Mouse (Mus musculus): ENCODE results near the gene Grin1. TPM values are rescaled to one million over a fixed set of nuclear protein-coding genes. Genes with fewer than 3 reads are reported as not detected.

Gene Grin1
- polyA plus RNA-seq, 1 experiment, result 0.48 TPM

- DNase-seq (ENCODE audit: low read depth, low spot score), result no peak
- WGBS, result 35% methylated on average over 2 of the region's 2 CpGs
Observed at GRCm38 (mm10) chr2:25320084-25320483, 1.1 kb upstream of the Grin1 start.

- no peak for DNase-seq (ENCODE audit: low read depth, low spot score)
- WGBS, result 5% methylated on average over 31 of the region's 31 CpGs
Observed at GRCm38 (mm10) chr2:25318119-25318966, 644 bp downstream of the Grin1 start.

GRCm38 (mm10) chr2:25311491-25311891 lies 7.5 kb downstream of the Grin1 start:
- 5% methylated on average over 11 of the region's 11 CpGs for WGBS
- no peak for DNase-seq (ENCODE audit: low read depth, low spot score)

- WGBS, result 3% methylated on average over 22 of the region's 22 CpGs
- no peak for DNase-seq (ENCODE audit: low read depth, low spot score)
Observed at GRCm38 (mm10) chr2:25310969-25311368, 8.0 kb downstream of the Grin1 start.

GRCm38 (mm10) chr2:25310180-25310579 lies 8.8 kb downstream of the Grin1 start:
- no peak for DNase-seq (ENCODE audit: low read depth, low spot score)
- 56% methylated on average over 10 of the region's 10 CpGs for WGBS

- DNase-seq (ENCODE audit: low read depth, low spot score), result no peak
- 48% methylated on average over 14 of the region's 14 CpGs for WGBS
Observed at GRCm38 (mm10) chr2:25305587-25306359, 13.2 kb downstream of the Grin1 start.

- WGBS, result 1% methylated on average over 45 of the region's 45 CpGs
- DNase-seq (ENCODE audit: low read depth, low spot score), result no peak
Observed at GRCm38 (mm10) chr2:25304657-25305541, 14.1 kb downstream of the Grin1 start.

GRCm38 (mm10) chr2:25303931-25304656 lies 14.9 kb downstream of the Grin1 start:
- DNase-seq (ENCODE audit: low read depth, low spot score), result no peak
- WGBS, result 69% methylated on average over 7 of the region's 7 CpGs

- DNase-seq (ENCODE audit: low read depth, low spot score), result no peak
- 68% methylated on average over 3 of the region's 3 CpGs for WGBS
Observed at GRCm38 (mm10) chr2:25303452-25303851, 15.5 kb downstream of the Grin1 start.

GRCm38 (mm10) chr2:25298046-25298445 lies 20.9 kb downstream of the Grin1 start:
- DNase-seq (ENCODE audit: low read depth, low spot score), result no peak
- 60% methylated on average over 10 of the region's 10 CpGs for WGBS

- WGBS, result 72% methylated on average over 8 of the region's 8 CpGs
- no peak for DNase-seq (ENCODE audit: low read depth, low spot score)
Observed at GRCm38 (mm10) chr2:25297093-25297492, 21.9 kb downstream of the Grin1 start.

- WGBS, result 71% methylated on average over 9 of the region's 9 CpGs
- DNase-seq (ENCODE audit: low read depth, low spot score), result no peak
Observed at GRCm38 (mm10) chr2:25293706-25294105, 25.3 kb downstream of the Grin1 start.

- 4% methylated on average over 1 of the region's 1 CpGs for WGBS
Observed at GRCm38 (mm10) chr2:25292856-25293255, 26.1 kb downstream of the Grin1 start.

GRCm38 (mm10) chr2:25292054-25292544 lies 26.9 kb downstream of the Grin1 start:
- DNase-seq (ENCODE audit: low read depth, low spot score), result no peak
- WGBS, result 1% methylated on average over 43 of the region's 43 CpGs

More at GRCm38 (mm10) chr2:25292856-25293255, 26.1 kb downstream of the Grin1 start:
- no peak for DNase-seq (ENCODE audit: low read depth, low spot score)

GRCm38 (mm10) chr2:25291184-25292053 lies 27.6 kb downstream of the Grin1 start:
- 6% methylated on average over 32 of the region's 32 CpGs for WGBS
- DNase-seq (ENCODE audit: low read depth, low spot score), result no peak

- under 1% methylated on average over 18 of the region's 18 CpGs for WGBS
- DNase-seq (ENCODE audit: low read depth, low spot score), result no peak
Observed at GRCm38 (mm10) chr2:25290816-25291130, 28.2 kb downstream of the Grin1 start.

- WGBS, result 2% methylated on average over 54 of the region's 54 CpGs
- DNase-seq (ENCODE audit: low read depth, low spot score), result no peak
Observed at GRCm38 (mm10) chr2:25290101-25290815, 28.7 kb downstream of the Grin1 start.

- peak; percentile 86 for DNase-seq (ENCODE audit: low read depth, low spot score)
- WGBS, result 4% methylated on average over 11 of the region's 11 CpGs
Observed at GRCm38 (mm10) chr2:25289651-25290050, 29.3 kb downstream of the Grin1 start, which contains the start of gene Lrrc26. Gene Lrrc26 (plus strand): TSS chr2:25289915.

Data from large intestine, adult 2 months (tissue).